ENCODE assay signal across 8 mouse cellular contexts in genomic region chr2:69206523-69206922, GRCm38 (mm10). TPM values are rescaled to one million over a fixed set of nuclear protein-coding genes. Genes with fewer than 3 reads are reported as not detected.
DNase-seq lines count a peak whose midpoint lies in the region; ATAC-seq and TF ChIP-seq lines count a peak whose summit lies in the region.

No protein-coding gene starts in this region.

- H3K27ac ChIP-seq in CH12.LX (ENCODE audit: insufficient read depth, low read depth) = no peak overlapping the region
- H3K27ac ChIP-seq in forebrain, embryonic 13.5 days = no peak overlapping the region
- no peak overlapping the region for H3K27ac ChIP-seq in limb, embryonic 14.5 days (replicated peaks; ENCODE audit: low read depth, low read length)
- no peak overlapping the region for H3K27ac ChIP-seq in stomach, postnatal 0 days (replicated peaks)

- no peak overlapping the region; the same call in 1 of the 2 replicates for H3K9ac ChIP-seq in CH12.LX (ENCODE audit: insufficient read depth, low read depth)
- no peak overlapping the region for H3K9ac ChIP-seq in forebrain, embryonic 13.5 days
- H3K9ac ChIP-seq in limb, embryonic 14.5 days (ENCODE audit: low read depth, low read length, severe bottlenecking) = peak overlapping the region; percentile 0; the same call in 1 of the 2 replicates
- H3K9ac ChIP-seq in stomach, postnatal 0 days (ENCODE audit: low read length) = no peak overlapping the region

- in situ Hi-C loops in CH12.LX (cut with MboI; ENCODE audit: low pct_ligation_motif_present, low pct_unique_long_range_greater_than_20kb, low sequenced_read_pairs) = no loop called here

- H3K9me3 ChIP-seq in CH12.LX (replicated peaks; ENCODE audit: low read length) = no peaks in the 10 kb centered on the region
- no peaks in the 10 kb centered on the region for H3K9me3 ChIP-seq in forebrain, embryonic 13.5 days (replicated peaks)
- H3K9me3 ChIP-seq in limb, embryonic 14.5 days (ENCODE audit: control insufficient read depth, low read length) = no peaks in the 10 kb centered on the region
- H3K9me3 ChIP-seq in stomach, postnatal 0 days (ENCODE audit: control insufficient read depth, low read length) = no peaks in the 10 kb centered on the region

- TF ChIP-seq EP300 in CH12.LX (IDR thresholded peaks at IDR 0.05; ENCODE audit: low read length) = no peak
- no peak for TF ChIP-seq EP300 in stomach, postnatal 0 days (optimal IDR thresholded peaks at IDR 0.05)

- DNase-seq in CD4-positive, CD25-positive, alpha-beta regulatory T cell, adult 2 months (ENCODE audit: low read depth, low spot score) = peak; percentile 7
- DNase-seq in CH12.LX (ENCODE audit: extremely low read depth) = peak; percentile 12
- no peak for DNase-seq in limb, embryonic 14.5 days (ENCODE audit: low spot score)
- no peak for DNase-seq in stomach, postnatal 0 days (ENCODE audit: low spot score)
- DNase-seq in layer of hippocampus, postnatal 14 days (ENCODE audit: low spot score in 2 of 2) = no peak

- H3K4me2 ChIP-seq in CH12.LX (ENCODE audit: insufficient read depth, low read depth, poor library complexity, severe bottlenecking) = peak overlapping the region; percentile 53; the same call in 1 of the 2 replicates
- no peak overlapping the region for H3K4me2 ChIP-seq in forebrain, embryonic 13.5 days
- peak overlapping the region; percentile 40 for H3K4me2 ChIP-seq in limb, embryonic 14.5 days (replicated peaks; ENCODE audit: low read depth, low read length, severe bottlenecking)
- H3K4me2 ChIP-seq in stomach, postnatal 0 days (replicated peaks; ENCODE audit: low read depth) = peak overlapping the region; percentile 50

- peaks cover 12% of the 10 kb centered on the region for H3K79me2 ChIP-seq in CH12.LX (replicated peaks; ENCODE audit: control insufficient read depth, extremely low read depth, insufficient read depth, poor library complexity, severe bottlenecking)

- TF ChIP-seq CTCF in CH12.LX (conservative IDR thresholded peaks at IDR 0.05 in 1 of 2, IDR thresholded peaks at IDR 0.05 in 1 of 2; ENCODE audit: low read depth in 2 of 2, low read length in 2 of 2) = no peak
- TF ChIP-seq CTCF in stomach, postnatal 0 days (IDR thresholded peaks at IDR 0.05; ENCODE audit: low read depth) = no peak

- WGBS in forebrain, embryonic 13.5 days = 30% methylated on average over 7 of the region's 7 CpGs
- 18% methylated on average over 7 of the region's 7 CpGs for WGBS in limb, embryonic 14.5 days
- 15% methylated on average over 7 of the region's 7 CpGs for WGBS in stomach, postnatal 0 days

- no peak for TF ChIP-seq POLR2A in CH12.LX (IDR thresholded peaks at IDR 0.05; ENCODE audit: low read depth, low read length)
- TF ChIP-seq POLR2A in limb, embryonic 14.5 days (IDR thresholded peaks at IDR 0.05; ENCODE audit: borderline replicate concordance, extremely low read depth, insufficient read depth, insufficient read length) = no peak

- no peak for TF ChIP-seq RAD21 in CH12.LX (IDR thresholded peaks at IDR 0.05; ENCODE audit: low read depth, low read length)

- H3K36me3 ChIP-seq in CH12.LX (replicated peaks in 1 of 2; ENCODE audit: control insufficient read depth in 1 of 2, insufficient read depth in 1 of 2, low read length in 1 of 2) = peaks cover 9 to 16% of the 10 kb centered on the region in 2 experiments
- H3K36me3 ChIP-seq in forebrain, embryonic 13.5 days (ENCODE audit: poor library complexity, severe bottlenecking) = peaks cover 10% of the 10 kb centered on the region
- peaks cover 17% of the 10 kb centered on the region for H3K36me3 ChIP-seq in limb, embryonic 14.5 days (ENCODE audit: control insufficient read depth, insufficient read depth, low read length)
- H3K36me3 ChIP-seq in stomach, postnatal 0 days (ENCODE audit: control insufficient read depth, insufficient read depth, low read length) = no peaks in the 10 kb centered on the region; the same call in 1 of the 2 replicates

- H3K4me1 ChIP-seq in CH12.LX (ENCODE audit: control insufficient read depth in 1 of 2, insufficient read depth in 2 of 2) = peaks cover 0 to 7% of the 10 kb centered on the region in 2 experiments; a peak in 2 of 4 replicates
- H3K4me1 ChIP-seq in forebrain, embryonic 13.5 days = peaks cover 17% of the 10 kb centered on the region
- peaks cover 3% of the 10 kb centered on the region; the same call in 1 of the 2 replicates for H3K4me1 ChIP-seq in limb, embryonic 14.5 days (ENCODE audit: control insufficient read depth, insufficient read depth, low read length)
- no peaks in the 10 kb centered on the region for H3K4me1 ChIP-seq in stomach, postnatal 0 days (replicated peaks; ENCODE audit: control insufficient read depth, insufficient read depth)

- peak overlapping the region in 2 of 3 experiments; percentile 67 to 96 for H3K4me3 ChIP-seq in CH12.LX (replicated peaks in 1 of 3; ENCODE audit: low read depth in 2 of 3, low read length in 2 of 3, poor library complexity in 1 of 3)
- H3K4me3 ChIP-seq in forebrain, embryonic 13.5 days = no peak overlapping the region
- H3K4me3 ChIP-seq in limb, embryonic 14.5 days (replicated peaks; ENCODE audit: low read length) = peak overlapping the region; percentile 77
- H3K4me3 ChIP-seq in stomach, postnatal 0 days (ENCODE audit: low read depth, low read length) = peak overlapping the region; percentile 84

- no peaks in the 10 kb centered on the region for H3K27me3 ChIP-seq in CH12.LX (replicated peaks)
- H3K27me3 ChIP-seq in forebrain, embryonic 13.5 days = no peaks in the 10 kb centered on the region
- H3K27me3 ChIP-seq in limb, embryonic 14.5 days (ENCODE audit: control insufficient read depth, insufficient read depth, low read length) = no peaks in the 10 kb centered on the region
- no peaks in the 10 kb centered on the region for H3K27me3 ChIP-seq in stomach, postnatal 0 days (ENCODE audit: control insufficient read depth, insufficient read depth, low read length)

- dilution Hi-C loops in CH12.LX (cut with MboI; ENCODE audit: extremely low pct_ligation_motif_present, extremely low pct_unique_long_range_greater_than_20kb, low sequenced_read_pairs) = no loop called here

- ATAC-seq in CD4-positive, CD25-positive, alpha-beta regulatory T cell, adult 4 months = no peak
- ATAC-seq in forebrain, embryonic 13.5 days = peak; percentile 17; the same call in 1 of the 2 replicates
- 0 out of 2 replicates have a peak, but pooled peaks have one; percentile 19 for ATAC-seq in limb, embryonic 14.5 days (ENCODE audit: low FRiP score, low read depth)
- no peak for ATAC-seq in stomach, postnatal 0 days (ENCODE audit: low FRiP score, low TSS enrichment)
- ATAC-seq in inflammation-experienced regulatory T-cells, adult 6 months = no peak

TF ChIP-seq in CH12.LX, 34 proteins besides CTCF, POLR2A, EP300 and RAD21:
- TF ChIP-seq USF2 (conservative IDR thresholded peaks at IDR 0.05; ENCODE audit: low read depth, low read length) (no peak), ETS1 (conservative IDR thresholded peaks at IDR 0.05; ENCODE audit: low read depth, low read length) (no peak), MAFK (IDR thresholded peaks at IDR 0.05; ENCODE audit: insufficient replicate concordance, low read length) (no peak), RCOR1 (conservative IDR thresholded peaks at IDR 0.05; ENCODE audit: low read depth, low read length) (no peak), ZMIZ1 (IDR thresholded peaks at IDR 0.05; ENCODE audit: low read depth, low read length) (no peak), USF1 (IDR thresholded peaks at IDR 0.05; ENCODE audit: low read depth, low read length) (no peak), BHLHE40 (IDR thresholded peaks at IDR 0.05; ENCODE audit: low read depth, low read length) (no peak), SIN3A (IDR thresholded peaks at IDR 0.05; ENCODE audit: low read length) (no peak), KAT2A (IDR thresholded peaks at IDR 0.05; ENCODE audit: insufficient replicate concordance, low read length) (no peak), CHD1 (IDR thresholded peaks at IDR 0.05; ENCODE audit: low read depth, low read length) (no peak)

RNA-seq across cellular contexts. Expression of gene Spc25, which starts 0.5 kb away (rescaled TPM):
- 10 to 100 TPM in 1 of 2 experiments, 1 to 10 TPM in 1; 6.1 to 17.0 TPM for polyA plus RNA-seq in CD4-positive, CD25-positive, alpha-beta regulatory T cell, adult 4 months (2017; shearing (Covaris generic))
- 31.7 and 34.3 TPM in 2 replicates for total RNA-seq in CH12.LX (2012; rRNA removed)
- 67.2 and 73.8 TPM in 2 replicates for total RNA-seq in CH12.LX (2014; rRNA removed)
- 47.2 and 50.0 TPM in 2 replicates for polyA plus RNA-seq in CH12.LX (2012; ENCODE audit: insufficient read length, low read depth)
- polyA plus RNA-seq in forebrain, embryonic 13.5 days (2015; fragmentation: Nextera tagmentation; extraction: Ambion mirVana) = 201 and 226 TPM in 2 replicates
- 38.1 and 58.4 TPM in 2 replicates for polyA plus RNA-seq in limb, embryonic 14.5 days (2012; rRNA removed)
- polyA plus RNA-seq in limb, embryonic 14.5 days (2014; fragmentation: Nextera tagmentation; extraction: Ambion mirVana) = 129 and 137 TPM in 2 replicates
- polyA plus RNA-seq in stomach, postnatal 0 days (2015; fragmentation: Nextera tagmentation; extraction: Ambion mirVana) = 45.4 and 52.6 TPM in 2 replicates
- 1 to 10 TPM; 1.5 to 2.6 TPM for total RNA-seq in layer of hippocampus, postnatal 14 days (2021)
- polyA plus RNA-seq in inflammation-experienced regulatory T-cells, adult 6 months (2017; shearing (Covaris generic)) = 10 to 100 TPM in 1 of 3 experiments, 1 to 10 TPM in 2; 6.9 to 69.2 (median 7.4) TPM

RNA-seq across cellular contexts. Expression of gene G6pc2, which starts 4.3 kb away (rescaled TPM):
- under 1 TPM in 1 of 2 experiments, not detected in 1; 0.24 TPM for polyA plus RNA-seq in CD4-positive, CD25-positive, alpha-beta regulatory T cell, adult 4 months (2017; shearing (Covaris generic))
- total RNA-seq in CH12.LX (2012; rRNA removed) = not detected in 2 replicates
- not detected in 2 replicates for total RNA-seq in CH12.LX (2014; rRNA removed)
- not detected in 2 replicates for polyA plus RNA-seq in CH12.LX (2012; ENCODE audit: insufficient read length, low read depth)
- polyA plus RNA-seq in forebrain, embryonic 13.5 days (2015; fragmentation: Nextera tagmentation; extraction: Ambion mirVana) = not detected in 2 replicates
- polyA plus RNA-seq in limb, embryonic 14.5 days (2012; rRNA removed) = 0.06 and 0.10 TPM in 2 replicates
- 0.10 and 0.29 TPM in 2 replicates for polyA plus RNA-seq in limb, embryonic 14.5 days (2014; fragmentation: Nextera tagmentation; extraction: Ambion mirVana)
- polyA plus RNA-seq in stomach, postnatal 0 days (2015; fragmentation: Nextera tagmentation; extraction: Ambion mirVana) = not detected in 2 replicates
- total RNA-seq in layer of hippocampus, postnatal 14 days (2021) = not detected
- not detected for polyA plus RNA-seq in inflammation-experienced regulatory T-cells, adult 6 months (2017; shearing (Covaris generic))

Comparison
In these comparisons a context has a peak if more than half of its experiments do, and no peak if none do; other contexts are left out.
1. DNase-seq: peak in CD4-positive, CD25-positive, alpha-beta regulatory T cell, adult 2 months (single experiment) and CH12.LX (single experiment); none in limb, embryonic 14.5 days (single experiment), stomach, postnatal 0 days (single experiment) and layer of hippocampus, postnatal 14 days (0 of 2).
2. ATAC-seq: peak in forebrain, embryonic 13.5 days (single experiment) and limb, embryonic 14.5 days (single experiment); none in CD4-positive, CD25-positive, alpha-beta regulatory T cell, adult 4 months (single experiment), stomach, postnatal 0 days (single experiment) and inflammation-experienced regulatory T-cells, adult 6 months (single experiment).